Mouse (Mus musculus): ENCODE results near the gene Tmcc1. TPM values are rescaled to one million over a fixed set of nuclear protein-coding genes. Genes with fewer than 3 reads are reported as not detected.
A peak's percentile ranks its signal among the peaks of the same experiment; 100 is the strongest.

Gene Tmcc1
- polyA plus RNA-seq, 1 experiment from 2014 or later = 11.8 TPM

DNA sequence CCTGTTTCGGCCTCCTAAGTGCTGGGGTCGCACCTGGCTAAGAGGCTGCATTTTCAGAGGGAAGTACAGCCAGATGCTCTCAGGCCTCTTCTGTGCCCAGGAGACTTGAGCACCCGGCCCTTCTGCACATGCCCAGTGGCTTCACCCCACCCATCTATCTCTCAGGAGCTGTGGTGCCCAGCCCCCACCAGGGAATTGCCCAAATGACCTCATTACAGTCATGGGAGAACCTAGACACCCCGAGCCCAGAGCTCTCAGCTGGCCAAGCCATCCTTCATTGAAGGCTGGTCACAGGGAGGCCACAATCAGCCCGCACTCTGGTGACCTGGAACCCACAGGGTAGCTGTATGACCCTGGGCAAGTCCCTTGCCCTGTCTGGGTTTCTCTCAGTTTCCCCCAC lies 204.3 kb downstream of the Tmcc1 start:
- no peak overlapping the region for H3K4me3 ChIP-seq (ENCODE audit: low read depth, low read length)

DNA sequence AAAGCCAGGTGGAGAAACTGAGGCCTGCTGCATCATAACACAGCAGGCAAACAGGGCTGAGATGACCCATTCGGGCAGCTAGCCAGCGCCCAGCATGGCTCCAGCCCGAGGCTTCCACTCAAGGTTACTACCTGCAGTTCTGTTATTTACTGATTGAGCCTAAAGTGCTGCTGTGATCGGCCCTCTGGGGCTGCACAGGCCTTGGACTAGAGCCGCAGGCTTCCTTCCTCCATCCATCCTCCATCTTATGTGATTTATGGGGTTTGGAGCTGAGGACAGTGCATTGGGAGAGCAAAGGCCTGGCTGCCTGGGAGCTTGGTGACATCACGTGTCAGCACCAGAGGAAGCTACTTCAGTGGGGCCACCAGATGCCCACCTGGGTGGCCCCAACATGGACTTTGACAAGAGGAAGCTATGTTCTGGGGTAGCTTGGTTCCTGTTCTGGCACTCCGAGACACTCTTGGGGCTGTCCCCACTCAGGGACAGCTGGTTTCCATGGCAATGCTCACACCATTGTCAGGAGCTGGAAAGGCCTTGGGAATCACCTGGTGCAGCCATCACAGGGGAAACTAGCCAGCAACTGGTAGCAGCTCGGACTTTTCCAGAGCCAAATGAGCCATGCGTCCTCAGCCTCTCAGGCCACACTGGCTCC lies 206.1 kb downstream of the Tmcc1 start:
- H3K36me3 ChIP-seq (ENCODE audit: control insufficient read depth, insufficient read depth, low read length) = no peaks in the 10 kb centered on the region
- H3K4me2 ChIP-seq (ENCODE audit: low read length) = 0 out of 2 replicates have a peak overlapping the region, but pooled peaks have one; percentile 13
- 51% methylated on average over 9 of the region's 9 CpGs for WGBS
- no peak overlapping the region for H3K4me3 ChIP-seq (ENCODE audit: low read depth, low read length)
- no peak overlapping the region for H3K9ac ChIP-seq (ENCODE audit: low read length)
- H3K4me1 ChIP-seq (replicated peaks; ENCODE audit: control insufficient read depth, insufficient read depth, low read length) = peaks cover 47% of the 10 kb centered on the region
- 0 out of 2 replicates have a peak, but pooled peaks cover under 1% of the 10 kb centered on the region for H3K27me3 ChIP-seq (replicated peaks; ENCODE audit: control insufficient read depth, insufficient read depth, low read length)
- no peaks in the 10 kb centered on the region for H3K9me3 ChIP-seq (ENCODE audit: control insufficient read depth, low read length)
- no peak overlapping the region; the same call in 1 of the 2 replicates for H3K27ac ChIP-seq (ENCODE audit: low read depth)
- DNase-seq (ENCODE audit: low spot score) = no peak
- ATAC-seq (replicated peaks; ENCODE audit: low FRiP score, low TSS enrichment, low read depth) = no peak

More for the DNA sequence above, 204.3 kb downstream of the Tmcc1 start:
- Histone ChIP-seq H3K27me3 (replicated peaks; ENCODE audit: control insufficient read depth, insufficient read depth, low read length) (peaks cover 17% of the 10 kb centered on the region), H3K9ac (ENCODE audit: low read length) (no peak overlapping the region), H3K27ac (ENCODE audit: low read depth) (no peak overlapping the region), H3K4me2 (ENCODE audit: low read length) (peak overlapping the region; percentile 20; the same call in 1 of the 2 replicates), H3K36me3 (ENCODE audit: control insufficient read depth, insufficient read depth, low read length) (no peaks in the 10 kb centered on the region), H3K4me1 (replicated peaks; ENCODE audit: control insufficient read depth, insufficient read depth, low read length) (peaks cover 43% of the 10 kb centered on the region), H3K9me3 (ENCODE audit: control insufficient read depth, low read length) (no peaks in the 10 kb centered on the region)
- no peak for DNase-seq (ENCODE audit: low spot score)
- WGBS = 59% methylated on average over 5 of the region's 5 CpGs
- ATAC-seq (replicated peaks; ENCODE audit: low FRiP score, low TSS enrichment, low read depth) = no peak

DNA sequence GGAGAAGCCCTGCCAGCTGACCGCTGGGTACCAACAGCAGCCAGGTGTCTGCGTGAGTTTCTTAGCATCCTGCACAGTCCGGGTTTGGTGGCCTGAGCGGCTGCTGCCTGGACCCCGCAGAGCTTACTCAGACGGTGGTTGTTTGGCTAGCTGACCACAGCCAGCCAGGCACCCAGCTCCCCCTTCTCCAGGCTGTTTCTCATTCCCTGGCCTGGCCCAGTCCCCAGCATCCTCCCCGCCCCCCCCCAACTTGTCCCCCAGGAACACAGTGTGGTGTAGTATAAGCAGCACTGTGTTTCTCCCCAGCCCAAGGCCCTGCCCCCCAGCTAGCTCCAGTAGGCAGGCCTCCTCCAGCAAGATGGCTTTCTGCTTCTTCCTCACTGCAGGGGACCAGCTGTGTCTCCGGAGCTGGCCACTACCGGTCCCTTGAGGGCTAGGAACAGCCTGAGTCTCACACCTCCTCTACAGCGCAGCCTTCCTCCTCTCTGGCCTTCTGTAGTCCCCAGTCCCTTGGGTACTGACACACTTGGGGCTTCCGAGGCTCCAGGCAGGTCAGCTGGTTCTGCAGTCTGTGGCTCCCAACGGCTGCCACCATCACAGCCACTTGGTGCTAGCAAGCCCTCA lies 206.7 kb downstream of the Tmcc1 start:
- Histone ChIP-seq H3K27me3 (replicated peaks; ENCODE audit: control insufficient read depth, insufficient read depth, low read length) (no peaks in the 10 kb centered on the region), H3K36me3 (ENCODE audit: control insufficient read depth, insufficient read depth, low read length) (no peaks in the 10 kb centered on the region), H3K4me3 (ENCODE audit: low read depth, low read length) (no peak overlapping the region), H3K4me1 (replicated peaks; ENCODE audit: control insufficient read depth, insufficient read depth, low read length) (peaks cover 42% of the 10 kb centered on the region), H3K9ac (ENCODE audit: low read length) (no peak overlapping the region), H3K4me2 (ENCODE audit: low read length) (peak overlapping the region; percentile 13; the same call in 1 of the 2 replicates), H3K27ac (ENCODE audit: low read depth) (no peak overlapping the region; the same call in 1 of the 2 replicates), H3K9me3 (ENCODE audit: control insufficient read depth, low read length) (no peaks in the 10 kb centered on the region)
- ATAC-seq (replicated peaks; ENCODE audit: low FRiP score, low TSS enrichment, low read depth) (no peak), DNase-seq (ENCODE audit: low spot score) (no peak)
- WGBS = 53% methylated on average over 11 of the region's 12 CpGs

DNA sequence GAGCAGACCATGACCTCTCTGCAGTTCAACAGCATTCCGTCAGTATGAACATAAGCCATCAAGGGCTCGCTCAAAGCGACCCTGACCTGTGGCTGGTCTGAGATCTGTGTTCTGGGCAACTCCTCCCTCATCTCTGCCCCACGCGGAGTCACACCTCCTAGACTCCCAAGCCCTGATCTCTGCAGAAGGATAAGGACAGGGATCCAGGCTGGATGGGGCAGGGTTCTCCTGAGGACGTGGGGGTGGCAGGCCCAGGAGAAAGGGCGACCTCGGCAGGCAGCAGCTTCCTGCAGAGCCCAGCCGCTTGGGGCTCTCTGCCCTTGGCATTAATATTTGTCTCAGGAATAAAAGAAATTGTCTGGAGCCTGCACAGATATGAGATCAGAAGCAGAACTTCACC lies 207.7 kb downstream of the Tmcc1 start:
- no peak overlapping the region; the same call in 1 of the 2 replicates for H3K27ac ChIP-seq (ENCODE audit: low read depth)
- no peak for DNase-seq (ENCODE audit: low spot score)
- 34% methylated on average over 9 of the region's 9 CpGs for WGBS
- no peaks in the 10 kb centered on the region for H3K27me3 ChIP-seq (replicated peaks; ENCODE audit: control insufficient read depth, insufficient read depth, low read length)
- no peaks in the 10 kb centered on the region for H3K9me3 ChIP-seq (ENCODE audit: control insufficient read depth, low read length)
- peak overlapping the region; percentile 9; the same call in 1 of the 2 replicates for H3K4me2 ChIP-seq (ENCODE audit: low read length)
- peaks cover 42% of the 10 kb centered on the region for H3K4me1 ChIP-seq (replicated peaks; ENCODE audit: control insufficient read depth, insufficient read depth, low read length)
- no peaks in the 10 kb centered on the region for H3K36me3 ChIP-seq (ENCODE audit: control insufficient read depth, insufficient read depth, low read length)
- H3K4me3 ChIP-seq (ENCODE audit: low read depth, low read length) = no peak overlapping the region
- no peak for ATAC-seq (replicated peaks; ENCODE audit: low FRiP score, low TSS enrichment, low read depth)
- H3K9ac ChIP-seq (ENCODE audit: low read length) = no peak overlapping the region

DNA sequence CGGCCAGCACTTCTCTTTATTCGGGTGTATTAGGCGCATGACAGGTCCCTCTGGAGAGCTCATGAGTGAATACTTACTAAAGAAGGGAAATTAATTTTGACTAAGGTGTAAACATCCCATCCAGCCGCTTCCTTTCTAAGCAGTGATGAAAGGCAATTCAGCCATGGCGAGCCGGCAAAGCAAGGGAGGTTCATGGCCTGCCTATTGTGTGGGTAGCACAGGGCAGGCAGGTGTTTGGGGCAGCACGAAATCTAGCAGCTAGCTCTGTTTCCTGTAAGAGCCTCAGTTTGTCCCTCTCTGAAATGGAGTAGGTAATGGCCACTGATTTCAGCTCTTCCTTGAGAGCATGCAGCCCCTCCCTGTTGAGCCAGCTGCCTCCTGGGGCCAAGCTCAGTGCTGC lies 208.7 kb downstream of the Tmcc1 start:
- no peak for ATAC-seq (replicated peaks; ENCODE audit: low FRiP score, low TSS enrichment, low read depth)
- peaks cover 47% of the 10 kb centered on the region for H3K4me1 ChIP-seq (replicated peaks; ENCODE audit: control insufficient read depth, insufficient read depth, low read length)
- no peak overlapping the region for H3K9ac ChIP-seq (ENCODE audit: low read length)
- no peaks in the 10 kb centered on the region for H3K27me3 ChIP-seq (replicated peaks; ENCODE audit: control insufficient read depth, insufficient read depth, low read length)
- no peak overlapping the region for H3K4me2 ChIP-seq (ENCODE audit: low read length)
- DNase-seq (ENCODE audit: low spot score) = no peak
- WGBS = 45% methylated on average over 7 of the region's 7 CpGs
- H3K9me3 ChIP-seq (ENCODE audit: control insufficient read depth, low read length) = no peaks in the 10 kb centered on the region
- no peak overlapping the region for H3K4me3 ChIP-seq (ENCODE audit: low read depth, low read length)
- H3K27ac ChIP-seq (ENCODE audit: low read depth) = no peak overlapping the region
- 0 out of 2 replicates have a peak, but pooled peaks cover 6% of the 10 kb centered on the region for H3K36me3 ChIP-seq (ENCODE audit: control insufficient read depth, insufficient read depth, low read length)

DNA sequence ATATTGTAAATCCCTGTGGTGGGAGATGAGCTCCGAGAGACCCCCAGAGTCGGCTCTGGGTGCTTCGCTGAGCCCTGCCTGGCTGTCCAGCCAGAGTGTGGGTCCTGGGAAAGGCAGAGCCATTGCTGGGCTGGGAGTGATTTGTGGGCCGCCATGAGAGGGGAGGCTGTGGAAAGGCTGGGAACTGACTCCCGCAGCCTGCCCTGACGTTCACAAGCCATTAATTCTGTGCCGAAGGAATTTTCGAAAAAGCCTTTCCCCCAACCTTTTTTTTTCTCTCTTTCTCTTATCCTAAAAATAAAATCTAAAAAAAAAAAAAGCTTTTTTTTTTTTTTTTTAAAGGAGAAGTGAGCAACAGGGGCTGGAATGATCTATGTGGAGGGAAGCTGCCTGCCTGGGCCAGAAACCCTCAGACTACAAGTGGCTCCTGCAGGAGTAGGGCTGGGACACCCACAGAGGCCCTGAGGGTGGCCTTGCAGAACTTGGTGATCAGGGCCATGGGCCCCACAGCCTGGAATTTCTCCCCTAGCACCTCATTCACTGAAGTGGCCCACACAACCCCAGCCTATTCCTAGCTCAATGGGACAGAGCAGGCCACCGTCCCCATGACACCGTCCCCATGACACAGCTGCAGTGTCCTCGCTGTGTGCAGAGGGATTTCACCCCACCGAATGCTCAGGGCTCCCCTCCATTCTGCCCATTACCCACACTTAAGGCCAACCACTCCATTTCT lies 209.8 kb downstream of the Tmcc1 start:
- WGBS = 46% methylated on average over 12 of the region's 12 CpGs
- no peak overlapping the region for H3K9ac ChIP-seq (ENCODE audit: low read length)
- H3K27me3 ChIP-seq (replicated peaks; ENCODE audit: control insufficient read depth, insufficient read depth, low read length) = no peaks in the 10 kb centered on the region
- peak overlapping the region; percentile 28 for H3K4me2 ChIP-seq (ENCODE audit: low read length)
- no peak overlapping the region for H3K4me3 ChIP-seq (ENCODE audit: low read depth, low read length)
- peaks cover 47% of the 10 kb centered on the region for H3K4me1 ChIP-seq (replicated peaks; ENCODE audit: control insufficient read depth, insufficient read depth, low read length)
- H3K36me3 ChIP-seq (ENCODE audit: control insufficient read depth, insufficient read depth, low read length) = 0 out of 2 replicates have a peak, but pooled peaks cover 7% of the 10 kb centered on the region
- no peaks in the 10 kb centered on the region for H3K9me3 ChIP-seq (ENCODE audit: control insufficient read depth, low read length)
- H3K27ac ChIP-seq (ENCODE audit: low read depth) = peak overlapping the region; percentile 76
- no peak for ATAC-seq (replicated peaks; ENCODE audit: low FRiP score, low TSS enrichment, low read depth)
- no peak for DNase-seq (ENCODE audit: low spot score)

DNA sequence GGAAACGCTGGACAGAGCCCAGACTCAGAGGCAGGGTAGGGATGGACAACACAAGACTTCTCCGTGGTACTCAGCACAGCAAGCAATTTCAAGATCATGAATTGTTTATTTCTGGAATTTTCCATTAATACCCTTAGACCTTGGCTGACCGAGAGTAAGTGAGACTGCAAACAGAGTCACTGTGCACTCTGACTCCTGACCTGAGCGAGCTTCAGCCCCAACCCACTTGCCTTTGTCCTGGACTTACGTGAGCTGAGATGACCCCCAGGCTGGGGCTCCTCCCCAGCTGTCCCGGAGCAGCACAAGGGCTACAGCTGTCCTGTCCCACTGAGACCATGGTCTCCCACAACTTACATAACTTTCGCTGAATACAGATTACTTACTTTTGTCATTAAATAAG lies 210.4 kb downstream of the Tmcc1 start:
- Histone ChIP-seq H3K27me3 (replicated peaks; ENCODE audit: control insufficient read depth, insufficient read depth, low read length) (no peaks in the 10 kb centered on the region), H3K4me2 (ENCODE audit: low read length) (peak overlapping the region; percentile 28), H3K9me3 (ENCODE audit: control insufficient read depth, low read length) (no peaks in the 10 kb centered on the region), H3K4me3 (ENCODE audit: low read depth, low read length) (no peak overlapping the region), H3K9ac (ENCODE audit: low read length) (no peak overlapping the region), H3K27ac (ENCODE audit: low read depth) (peak overlapping the region; percentile 76), H3K36me3 (ENCODE audit: control insufficient read depth, insufficient read depth, low read length) (peaks cover 13% of the 10 kb centered on the region; the same call in 1 of the 2 replicates), H3K4me1 (replicated peaks; ENCODE audit: control insufficient read depth, insufficient read depth, low read length) (peaks cover 47% of the 10 kb centered on the region)
- DNase-seq (ENCODE audit: low spot score) (no peak), ATAC-seq (replicated peaks; ENCODE audit: low FRiP score, low TSS enrichment, low read depth) (no peak)
- 44% methylated on average over 7 of the region's 7 CpGs for WGBS

DNA sequence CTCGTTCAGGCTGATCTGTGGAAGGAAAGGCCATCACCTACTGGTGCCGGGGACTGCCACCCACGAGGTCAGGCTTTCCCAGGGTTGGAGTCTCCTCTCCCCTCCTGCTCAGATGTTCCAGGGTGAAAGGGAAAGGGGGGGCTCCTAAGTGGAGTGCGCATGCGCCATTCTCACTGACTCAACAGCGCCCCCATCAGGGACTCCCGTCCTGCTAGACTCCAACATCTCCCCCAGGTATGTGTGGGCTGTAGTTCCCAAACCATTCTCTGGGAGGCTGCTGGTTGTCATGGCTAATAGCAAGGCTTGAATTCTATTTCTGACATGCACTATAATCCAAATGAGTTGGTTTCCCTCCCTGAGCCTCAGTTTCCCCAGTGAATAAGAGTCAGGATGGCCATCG lies 214.7 kb downstream of the Tmcc1 start:
- ATAC-seq (replicated peaks; ENCODE audit: low FRiP score, low TSS enrichment, low read depth) = no peak
- DNase-seq (ENCODE audit: low spot score) = no peak
- H3K4me1 ChIP-seq (replicated peaks; ENCODE audit: control insufficient read depth, insufficient read depth, low read length) = peaks cover 17% of the 10 kb centered on the region
- no peaks in the 10 kb centered on the region for H3K9me3 ChIP-seq (ENCODE audit: control insufficient read depth, low read length)
- H3K9ac ChIP-seq (ENCODE audit: low read length) = no peak overlapping the region
- no peak overlapping the region for H3K4me3 ChIP-seq (ENCODE audit: low read depth, low read length)
- 74% methylated on average over 8 of the region's 8 CpGs for WGBS
- peaks cover 28% of the 10 kb centered on the region for H3K36me3 ChIP-seq (ENCODE audit: control insufficient read depth, insufficient read depth, low read length)
- no peaks in the 10 kb centered on the region for H3K27me3 ChIP-seq (replicated peaks; ENCODE audit: control insufficient read depth, insufficient read depth, low read length)
- no peak overlapping the region for H3K27ac ChIP-seq (ENCODE audit: low read depth)
- H3K4me2 ChIP-seq (ENCODE audit: low read length) = no peak overlapping the region

Measured in intestine, embryonic 14.5 days (tissue).